Mouse (Mus musculus): ENCODE results near the gene Fam186a.

- TF ChIP-seq CTCF (IDR thresholded peaks at IDR 0.05; ENCODE audit: control insufficient read depth, insufficient read depth, insufficient read length), result no peak
- no peak for TF ChIP-seq MAX (IDR thresholded peaks at IDR 0.05)
- no peak for TF ChIP-seq CEBPB (IDR thresholded peaks at IDR 0.05; ENCODE audit: low read depth)
Observed at GRCm38 (mm10) chr15:99979715-99980114, 12.9 kb upstream of the Fam186a start.
